Mouse (Mus musculus): ENCODE results near the gene Blm. TPM values are rescaled to one million over a fixed set of nuclear protein-coding genes. Genes with fewer than 3 reads are reported as not detected.
"Not testable (repeated sequence)": the region's sequence is repeated elsewhere in the genome, so short reads cannot be mapped to it uniquely, and the experiment has no call there.

Gene Blm
- polyA plus RNA-seq, 1 experiment from 2014 or later = 34.0 TPM

- not testable (repeated sequence) for ATAC-seq (ENCODE audit: low FRiP score); H3K4me3 ChIP-seq (ENCODE audit: low read depth, low read length); H3K27me3 ChIP-seq (ENCODE audit: control insufficient read depth, insufficient read depth, low read length); H3K4me1 ChIP-seq (replicated peaks; ENCODE audit: control insufficient read depth, insufficient read depth, low read length); DNase-seq (ENCODE audit: low spot score); H3K9ac ChIP-seq (ENCODE audit: low read depth, low read length); H3K27ac ChIP-seq (ENCODE audit: low read depth, low read length); H3K4me2 ChIP-seq (replicated peaks; ENCODE audit: low read depth, low read length); H3K36me3 ChIP-seq (ENCODE audit: control insufficient read depth, insufficient read depth, low read length); H3K9me3 ChIP-seq (ENCODE audit: control insufficient read depth, low read length)
- WGBS = 97% methylated on average over 21 of the region's 26 CpGs
Observed at GRCm38 (mm10) chr7:80507697-80508096, 27.2 kb downstream of the Blm start.

- Histone ChIP-seq H3K27me3 (ENCODE audit: control insufficient read depth, insufficient read depth, low read length) (no peaks in the 10 kb centered on the region), H3K4me3 (ENCODE audit: low read depth, low read length) (no peak overlapping the region), H3K9me3 (ENCODE audit: control insufficient read depth, low read length) (no peaks in the 10 kb centered on the region), H3K9ac (ENCODE audit: low read depth, low read length) (no peak overlapping the region), H3K36me3 (ENCODE audit: control insufficient read depth, insufficient read depth, low read length) (no peaks in the 10 kb centered on the region; the same call in 1 of the 2 replicates), H3K4me2 (replicated peaks; ENCODE audit: low read depth, low read length) (no peak overlapping the region), H3K27ac (ENCODE audit: low read depth, low read length) (no peak overlapping the region), H3K4me1 (replicated peaks; ENCODE audit: control insufficient read depth, insufficient read depth, low read length) (no peaks in the 10 kb centered on the region)
- ATAC-seq (ENCODE audit: low FRiP score) (no peak), DNase-seq (ENCODE audit: low spot score) (no peak)
- WGBS = 86% methylated on average over 3 of the region's 3 CpGs
Observed at GRCm38 (mm10) chr7:80506007-80506406, 28.9 kb downstream of the Blm start.

GRCm38 (mm10) chr7:80504920-80505319, 30.0 kb downstream of the Blm start:
- Histone ChIP-seq H3K9me3 (ENCODE audit: control insufficient read depth, low read length) (no peaks in the 10 kb centered on the region), H3K27ac (ENCODE audit: low read depth, low read length) (no peak overlapping the region), H3K4me1 (replicated peaks; ENCODE audit: control insufficient read depth, insufficient read depth, low read length) (no peaks in the 10 kb centered on the region), H3K4me3 (ENCODE audit: low read depth, low read length) (no peak overlapping the region), H3K9ac (ENCODE audit: low read depth, low read length) (no peak overlapping the region), H3K4me2 (replicated peaks; ENCODE audit: low read depth, low read length) (no peak overlapping the region), H3K27me3 (ENCODE audit: control insufficient read depth, insufficient read depth, low read length) (no peaks in the 10 kb centered on the region), H3K36me3 (ENCODE audit: control insufficient read depth, insufficient read depth, low read length) (no peaks in the 10 kb centered on the region; the same call in 1 of the 2 replicates)
- WGBS = 92% methylated on average over 3 of the region's 3 CpGs
- ATAC-seq (ENCODE audit: low FRiP score) (no peak), DNase-seq (ENCODE audit: low spot score) (no peak)

- Histone ChIP-seq H3K27me3 (ENCODE audit: control insufficient read depth, insufficient read depth, low read length) (no peaks in the 10 kb centered on the region), H3K27ac (ENCODE audit: low read depth, low read length) (no peak overlapping the region), H3K36me3 (ENCODE audit: control insufficient read depth, insufficient read depth, low read length) (no peaks in the 10 kb centered on the region; the same call in 1 of the 2 replicates), H3K9me3 (ENCODE audit: control insufficient read depth, low read length) (no peaks in the 10 kb centered on the region), H3K4me2 (replicated peaks; ENCODE audit: low read depth, low read length) (no peak overlapping the region), H3K4me1 (replicated peaks; ENCODE audit: control insufficient read depth, insufficient read depth, low read length) (no peaks in the 10 kb centered on the region), H3K4me3 (ENCODE audit: low read depth, low read length) (no peak overlapping the region), H3K9ac (ENCODE audit: low read depth, low read length) (no peak overlapping the region)
- no peak for DNase-seq (ENCODE audit: low spot score)
- 87% methylated on average over 7 of the region's 7 CpGs for WGBS
- ATAC-seq (ENCODE audit: low FRiP score) = no peak
Observed at GRCm38 (mm10) chr7:80501006-80501405, 33.9 kb downstream of the Blm start.

GRCm38 (mm10) chr7:80500099-80500498, 34.8 kb downstream of the Blm start:
- ATAC-seq (ENCODE audit: low FRiP score) (no peak), DNase-seq (ENCODE audit: low spot score) (no peak)
- no peaks in the 10 kb centered on the region; the same call in 1 of the 2 replicates for H3K36me3 ChIP-seq (ENCODE audit: control insufficient read depth, insufficient read depth, low read length)
- no peak overlapping the region for H3K4me2 ChIP-seq (replicated peaks; ENCODE audit: low read depth, low read length)
- no peaks in the 10 kb centered on the region for H3K27me3 ChIP-seq (ENCODE audit: control insufficient read depth, insufficient read depth, low read length)
- no peak overlapping the region for H3K9ac ChIP-seq (ENCODE audit: low read depth, low read length)
- H3K27ac ChIP-seq (ENCODE audit: low read depth, low read length) = no peak overlapping the region
- H3K4me3 ChIP-seq (ENCODE audit: low read depth, low read length) = no peak overlapping the region
- no peaks in the 10 kb centered on the region for H3K4me1 ChIP-seq (replicated peaks; ENCODE audit: control insufficient read depth, insufficient read depth, low read length)
- H3K9me3 ChIP-seq (ENCODE audit: control insufficient read depth, low read length) = no peaks in the 10 kb centered on the region

- Histone ChIP-seq H3K27ac (ENCODE audit: low read depth, low read length) (no peak overlapping the region), H3K36me3 (ENCODE audit: control insufficient read depth, insufficient read depth, low read length) (no peaks in the 10 kb centered on the region; the same call in 1 of the 2 replicates), H3K9ac (ENCODE audit: low read depth, low read length) (no peak overlapping the region), H3K27me3 (ENCODE audit: control insufficient read depth, insufficient read depth, low read length) (no peaks in the 10 kb centered on the region), H3K4me2 (replicated peaks; ENCODE audit: low read depth, low read length) (no peak overlapping the region), H3K4me1 (replicated peaks; ENCODE audit: control insufficient read depth, insufficient read depth, low read length) (no peaks in the 10 kb centered on the region), H3K9me3 (ENCODE audit: control insufficient read depth, low read length) (no peaks in the 10 kb centered on the region), H3K4me3 (ENCODE audit: low read depth, low read length) (no peak overlapping the region)
- ATAC-seq (ENCODE audit: low FRiP score) (no peak), DNase-seq (ENCODE audit: low spot score) (no peak)
- WGBS = 92% methylated on average over 9 of the region's 9 CpGs
Observed at GRCm38 (mm10) chr7:80499190-80499962, 35.5 kb downstream of the Blm start.

- DNase-seq (ENCODE audit: low spot score) (no peak), ATAC-seq (ENCODE audit: low FRiP score) (no peak)
- Histone ChIP-seq H3K27ac (ENCODE audit: low read depth, low read length) (no peak overlapping the region), H3K4me3 (ENCODE audit: low read depth, low read length) (no peak overlapping the region), H3K9me3 (ENCODE audit: control insufficient read depth, low read length) (no peaks in the 10 kb centered on the region), H3K4me2 (replicated peaks; ENCODE audit: low read depth, low read length) (no peak overlapping the region), H3K27me3 (ENCODE audit: control insufficient read depth, insufficient read depth, low read length) (no peaks in the 10 kb centered on the region), H3K9ac (ENCODE audit: low read depth, low read length) (no peak overlapping the region), H3K4me1 (replicated peaks; ENCODE audit: control insufficient read depth, insufficient read depth, low read length) (no peaks in the 10 kb centered on the region), H3K36me3 (ENCODE audit: control insufficient read depth, insufficient read depth, low read length) (no peaks in the 10 kb centered on the region)
- 91% methylated on average over 3 of the region's 3 CpGs for WGBS
Observed at GRCm38 (mm10) chr7:80496656-80497055, 38.3 kb downstream of the Blm start.

- Histone ChIP-seq H3K36me3 (ENCODE audit: control insufficient read depth, insufficient read depth, low read length) (no peaks in the 10 kb centered on the region), H3K27me3 (ENCODE audit: control insufficient read depth, insufficient read depth, low read length) (no peaks in the 10 kb centered on the region), H3K9ac (ENCODE audit: low read depth, low read length) (no peak overlapping the region), H3K27ac (ENCODE audit: low read depth, low read length) (no peak overlapping the region), H3K4me1 (replicated peaks; ENCODE audit: control insufficient read depth, insufficient read depth, low read length) (no peaks in the 10 kb centered on the region), H3K4me2 (replicated peaks; ENCODE audit: low read depth, low read length) (no peak overlapping the region), H3K9me3 (ENCODE audit: control insufficient read depth, low read length) (no peaks in the 10 kb centered on the region), H3K4me3 (ENCODE audit: low read depth, low read length) (no peak overlapping the region)
- no peak for DNase-seq (ENCODE audit: low spot score)
- WGBS = 89% methylated on average over 6 of the region's 6 CpGs
- no peak for ATAC-seq (ENCODE audit: low FRiP score)
Observed at GRCm38 (mm10) chr7:80495210-80495609, 39.7 kb downstream of the Blm start.

GRCm38 (mm10) chr7:80491995-80492394, 42.9 kb downstream of the Blm start:
- Histone ChIP-seq H3K9ac (ENCODE audit: low read depth, low read length) (no peak overlapping the region), H3K4me1 (replicated peaks; ENCODE audit: control insufficient read depth, insufficient read depth, low read length) (no peaks in the 10 kb centered on the region), H3K27ac (ENCODE audit: low read depth, low read length) (no peak overlapping the region), H3K36me3 (ENCODE audit: control insufficient read depth, insufficient read depth, low read length) (no peaks in the 10 kb centered on the region), H3K4me3 (ENCODE audit: low read depth, low read length) (no peak overlapping the region), H3K4me2 (replicated peaks; ENCODE audit: low read depth, low read length) (no peak overlapping the region), H3K9me3 (ENCODE audit: control insufficient read depth, low read length) (no peaks in the 10 kb centered on the region), H3K27me3 (ENCODE audit: control insufficient read depth, insufficient read depth, low read length) (no peaks in the 10 kb centered on the region)
- no peak for DNase-seq (ENCODE audit: low spot score)
- ATAC-seq (ENCODE audit: low FRiP score) = no peak
- WGBS = 94% methylated on average over 3 of the region's 3 CpGs

All from hindbrain, embryonic 11.5 days (tissue).